Mouse (Mus musculus): Measurements from ENCODE around the gene Ppp4r2. TPM values are rescaled to one million over a fixed set of nuclear protein-coding genes. Genes with fewer than 3 reads are reported as not detected.

The Ppp4r2 gene
- 31.7 and 32.3 TPM in 2 replicates for polyA plus RNA-seq (2016; fragmentation: Nextera tagmentation; extraction: Ambion mirVana)

DNA sequence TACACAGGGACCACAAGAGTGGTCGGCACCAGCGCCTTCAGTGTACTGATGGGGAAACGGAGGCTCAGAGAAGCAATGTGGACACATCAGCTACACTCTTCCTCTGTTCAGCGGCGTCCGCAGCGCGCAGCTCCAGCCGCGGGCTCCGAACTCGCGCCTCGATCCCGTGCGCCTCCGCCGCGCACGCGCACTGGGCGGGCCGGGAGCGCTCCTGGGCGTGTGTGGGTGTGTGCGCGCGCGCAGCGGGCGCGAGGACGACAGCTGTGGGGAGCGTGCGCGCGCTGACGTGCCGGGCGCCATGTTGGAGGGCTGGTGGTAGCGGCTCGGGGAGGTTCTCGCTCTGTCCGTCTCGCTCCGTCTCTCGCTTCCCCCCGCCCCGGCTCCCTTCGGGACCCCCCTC is at the start of gene Ppp4r2:
Gene Ppp4r2 (plus strand): TSS at position 268 of the 400 bp plus-strand sequence.
- peak within 1 kb of the TSS; percentile 51 for H3K4me2 ChIP-seq
- ATAC-seq (ENCODE audit: low FRiP score) = peak; percentile 95
- no peaks in the 10 kb centered on the region for H3K9me3 ChIP-seq
- H3K36me3 ChIP-seq (replicated peaks) = peaks cover 31% of the 10 kb centered on the region
- H3K9ac ChIP-seq = peak within 1 kb of the TSS; percentile 87
- peaks cover 26% of the 10 kb centered on the region for H3K4me1 ChIP-seq
- under 1% methylated on average over 33 of the region's 50 CpGs for WGBS
- peak within 1 kb of the TSS; percentile 87 for H3K4me3 ChIP-seq (replicated peaks)
- peak within 1 kb of the TSS; percentile 92 for H3K27ac ChIP-seq
- H3K27me3 ChIP-seq = no peaks in the 10 kb centered on the region

DNA sequence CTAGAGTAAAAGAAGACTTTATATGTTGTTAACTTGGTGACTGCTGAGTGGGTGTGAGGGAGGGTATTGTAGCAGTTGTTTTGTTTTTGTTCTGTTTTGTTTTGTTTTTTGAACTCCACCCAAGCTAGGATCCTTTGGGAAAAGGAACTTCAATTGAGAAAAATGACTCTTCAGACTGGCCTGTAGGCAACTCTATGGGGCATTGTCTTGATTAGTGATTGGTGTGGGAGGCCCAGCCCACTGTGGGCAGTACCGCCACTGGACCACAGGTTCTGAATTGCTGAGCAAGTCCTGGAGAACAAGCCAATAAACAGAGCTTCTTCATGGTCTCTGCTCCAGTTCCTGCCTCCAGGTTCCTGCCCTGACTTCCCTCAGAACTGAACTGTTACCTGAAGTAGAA is 45.7 kb upstream of the Ppp4r2 start:
- H3K36me3 ChIP-seq (replicated peaks) = no peaks in the 10 kb centered on the region
- H3K9me3 ChIP-seq = 0 out of 2 replicates have a peak, but pooled peaks cover 6% of the 10 kb centered on the region
- H3K9ac ChIP-seq = no peak overlapping the region
- 90% methylated on average over 1 of the region's 1 CpGs for WGBS
- ATAC-seq (ENCODE audit: low FRiP score) = no peak
- H3K4me3 ChIP-seq (replicated peaks) = no peak overlapping the region
- H3K27ac ChIP-seq = no peak overlapping the region
- H3K27me3 ChIP-seq = no peaks in the 10 kb centered on the region
- no peaks in the 10 kb centered on the region for H3K4me1 ChIP-seq
- no peak overlapping the region for H3K4me2 ChIP-seq

DNA sequence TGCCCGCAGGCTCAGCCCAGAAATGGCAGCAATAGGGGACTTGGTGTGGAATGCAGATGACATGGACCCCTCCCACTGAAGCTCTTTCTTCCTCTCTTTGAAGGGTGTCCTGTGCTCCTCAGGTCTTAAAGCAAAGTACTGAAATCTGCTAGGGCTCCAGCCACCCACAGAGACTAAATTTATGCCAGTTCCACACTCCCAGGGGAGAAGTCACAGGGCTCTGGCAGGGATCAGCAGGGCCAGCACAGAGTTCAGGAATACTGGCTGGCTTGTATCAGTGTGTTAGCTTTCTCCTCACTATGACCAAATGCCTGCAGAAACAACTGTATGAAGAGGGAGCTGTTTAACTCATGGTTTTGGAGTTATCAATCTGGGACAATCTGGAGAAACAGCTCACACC is 44.3 kb upstream of the Ppp4r2 start:
- no peak overlapping the region for H3K9ac ChIP-seq
- no peak for ATAC-seq (ENCODE audit: low FRiP score)
- WGBS = 100% methylated on average over 1 of the region's 1 CpGs

DNA sequence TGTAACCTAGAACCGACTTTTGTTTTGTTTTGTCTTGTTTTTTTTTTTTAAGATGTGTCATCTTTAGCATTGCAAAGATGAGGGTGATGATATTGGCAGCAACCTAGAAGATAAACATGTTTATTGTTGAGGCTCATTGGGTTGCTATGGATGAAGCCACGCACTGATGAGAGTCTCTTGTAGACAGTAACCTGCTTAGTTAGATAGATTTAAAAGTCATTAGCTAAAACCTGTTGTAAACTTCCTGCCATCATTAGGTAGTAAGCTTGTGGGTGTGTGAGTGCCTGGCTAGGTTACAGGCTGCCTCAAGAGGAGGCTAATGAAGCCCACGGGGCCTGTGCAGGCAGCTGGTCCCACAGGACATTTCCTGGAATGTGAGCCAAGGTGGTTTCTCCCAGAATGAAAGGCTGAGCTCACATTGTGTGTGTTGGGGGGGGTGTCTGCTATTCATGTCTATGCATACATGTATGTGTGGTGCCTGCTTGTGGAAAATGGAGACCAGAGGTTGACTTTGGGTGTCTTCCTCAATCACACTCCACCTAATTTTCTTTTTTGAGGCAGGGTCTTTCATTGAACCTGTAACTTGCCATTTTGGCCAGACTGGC is 41.3 kb upstream of the Ppp4r2 start:
- no peak for ATAC-seq (ENCODE audit: low FRiP score)
- Histone ChIP-seq H3K36me3 (replicated peaks) (no peaks in the 10 kb centered on the region), H3K27ac (no peak overlapping the region), H3K9me3 (no peaks in the 10 kb centered on the region), H3K4me3 (replicated peaks) (no peak overlapping the region), H3K27me3 (no peaks in the 10 kb centered on the region), H3K9ac (no peak overlapping the region), H3K4me1 (no peaks in the 10 kb centered on the region), H3K4me2 (no peak overlapping the region)
- 93% methylated on average over 3 of the region's 3 CpGs for WGBS

More for the DNA sequence above, 44.3 kb upstream of the Ppp4r2 start:
- H3K4me2 ChIP-seq = no peak overlapping the region
- H3K27ac ChIP-seq = no peak overlapping the region
- H3K9me3 ChIP-seq = 0 out of 2 replicates have a peak, but pooled peaks cover 6% of the 10 kb centered on the region
- H3K27me3 ChIP-seq = no peaks in the 10 kb centered on the region
- H3K4me1 ChIP-seq = no peaks in the 10 kb centered on the region
- no peaks in the 10 kb centered on the region for H3K36me3 ChIP-seq (replicated peaks)
- no peak overlapping the region for H3K4me3 ChIP-seq (replicated peaks)

DNA sequence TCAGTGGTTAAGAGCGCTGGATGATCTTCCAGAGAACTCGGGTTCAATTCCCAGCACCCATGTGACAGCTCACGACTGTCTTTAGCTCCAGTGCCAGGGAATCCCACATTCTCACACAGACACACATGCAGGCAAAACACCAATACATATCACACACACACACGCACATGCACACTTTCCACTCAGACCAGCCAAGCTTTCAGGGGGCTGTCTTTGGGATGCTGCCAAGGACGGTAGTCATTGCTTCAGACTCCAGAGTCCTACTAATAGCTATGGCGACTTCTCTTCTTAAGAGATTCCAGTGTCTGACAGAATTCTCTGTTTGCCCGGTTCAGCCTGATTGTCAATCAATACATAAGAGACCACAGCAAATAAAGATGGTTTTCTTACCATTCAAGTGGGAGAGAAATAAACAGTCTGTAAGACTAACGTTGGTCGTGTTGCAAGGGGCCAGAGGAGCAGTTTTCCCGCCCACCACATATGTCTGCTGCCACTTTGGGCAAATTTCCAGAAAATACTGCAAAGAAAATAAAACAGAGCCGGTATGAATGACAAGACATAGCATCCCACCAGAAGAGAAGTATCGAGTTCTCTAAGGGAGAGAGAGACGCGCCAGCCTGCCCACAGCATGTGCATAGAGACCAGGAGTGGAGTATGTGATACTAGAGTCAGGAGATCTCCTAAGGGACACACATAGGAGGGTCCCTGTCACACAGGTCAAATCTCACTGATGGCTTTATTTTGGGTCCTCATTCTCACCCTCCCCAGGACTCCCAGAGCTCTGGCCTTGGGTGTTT is 40.3 kb upstream of the Ppp4r2 start:
- H3K9me3 ChIP-seq = no peaks in the 10 kb centered on the region
- ATAC-seq (ENCODE audit: low FRiP score) = no peak
- no peaks in the 10 kb centered on the region for H3K4me1 ChIP-seq
- no peak overlapping the region for H3K27ac ChIP-seq
- no peak overlapping the region for H3K4me2 ChIP-seq
- WGBS = 83% methylated on average over 14 of the region's 14 CpGs
- no peak overlapping the region for H3K4me3 ChIP-seq (replicated peaks)
- H3K36me3 ChIP-seq (replicated peaks) = no peaks in the 10 kb centered on the region
- H3K27me3 ChIP-seq = no peaks in the 10 kb centered on the region
- H3K9ac ChIP-seq = no peak overlapping the region

DNA sequence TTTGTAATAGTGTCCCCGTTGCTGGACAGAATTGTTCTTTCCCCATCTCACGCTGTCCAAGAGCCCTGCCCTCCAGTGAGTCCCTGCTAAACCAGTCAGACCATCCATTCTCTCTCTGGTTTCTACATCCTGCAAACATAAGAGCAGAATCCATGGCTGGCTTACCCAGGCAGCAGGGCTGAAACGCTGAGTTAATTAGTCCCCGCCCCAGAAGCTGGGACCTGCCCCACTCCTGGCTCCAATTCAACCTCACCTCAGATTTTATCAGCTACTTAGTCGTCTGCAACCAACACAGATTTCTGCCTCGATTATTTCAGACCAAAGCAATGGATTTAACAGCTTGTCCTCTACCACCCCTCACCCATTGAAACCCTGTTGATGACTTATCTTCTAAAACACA is 37.6 kb upstream of the Ppp4r2 start:
- Histone ChIP-seq H3K27ac (no peak overlapping the region), H3K4me2 (no peak overlapping the region), H3K4me1 (no peaks in the 10 kb centered on the region), H3K9ac (no peak overlapping the region), H3K27me3 (no peaks in the 10 kb centered on the region), H3K9me3 (no peaks in the 10 kb centered on the region), H3K4me3 (replicated peaks) (no peak overlapping the region), H3K36me3 (replicated peaks) (no peaks in the 10 kb centered on the region)
- 52% methylated on average over 6 of the region's 6 CpGs for WGBS
- ATAC-seq (ENCODE audit: low FRiP score) = no peak

DNA sequence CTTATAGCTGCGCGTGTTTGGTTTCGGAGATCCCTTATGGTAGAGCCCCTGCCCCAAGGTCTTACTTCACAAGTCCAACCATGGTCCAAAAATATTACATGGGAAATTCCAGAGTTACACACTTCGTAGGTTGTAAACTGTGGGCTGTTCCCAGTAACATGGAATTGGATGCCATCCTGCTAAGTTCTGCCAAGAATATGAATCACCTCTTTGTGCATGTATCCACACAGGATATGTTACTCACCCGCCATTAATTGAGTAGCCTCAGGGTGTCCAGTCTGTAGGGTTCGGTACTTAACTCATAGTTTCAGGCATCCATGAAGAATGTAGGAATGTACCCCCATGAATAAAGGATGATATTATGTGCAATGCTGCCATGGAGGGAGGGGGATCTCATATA is 34.1 kb upstream of the Ppp4r2 start:
- ATAC-seq (ENCODE audit: low FRiP score) = no peak
- WGBS = 92% methylated on average over 6 of the region's 6 CpGs
- no peaks in the 10 kb centered on the region for H3K36me3 ChIP-seq (replicated peaks)
- H3K27ac ChIP-seq = no peak overlapping the region
- no peaks in the 10 kb centered on the region for H3K27me3 ChIP-seq
- H3K4me2 ChIP-seq = no peak overlapping the region
- H3K4me1 ChIP-seq = no peaks in the 10 kb centered on the region
- H3K4me3 ChIP-seq (replicated peaks) = no peak overlapping the region
- H3K9ac ChIP-seq = no peak overlapping the region
- H3K9me3 ChIP-seq = no peaks in the 10 kb centered on the region

DNA sequence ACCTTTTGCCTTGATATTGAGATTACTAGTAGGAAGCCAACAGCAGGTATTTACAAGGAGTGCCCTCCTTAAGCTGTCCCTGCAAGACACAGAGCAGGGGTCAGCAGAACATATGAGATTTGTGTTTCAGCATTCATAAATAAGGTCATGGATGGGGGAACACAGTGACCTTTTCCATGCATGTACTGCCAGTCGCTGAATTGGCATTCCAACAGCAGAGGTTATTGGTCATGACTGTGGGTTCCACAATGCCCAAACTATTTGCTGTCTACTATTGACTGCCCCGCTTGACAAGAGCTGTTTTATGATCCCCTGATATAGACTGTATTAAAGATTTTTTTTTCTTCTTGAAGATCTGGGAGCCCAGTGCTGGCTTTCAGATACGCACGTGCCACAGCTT is 33.7 kb upstream of the Ppp4r2 start:
- Histone ChIP-seq H3K9ac (no peak overlapping the region), H3K9me3 (no peaks in the 10 kb centered on the region), H3K27ac (no peak overlapping the region), H3K4me2 (no peak overlapping the region), H3K4me1 (no peaks in the 10 kb centered on the region), H3K4me3 (replicated peaks) (no peak overlapping the region), H3K27me3 (no peaks in the 10 kb centered on the region), H3K36me3 (replicated peaks) (no peaks in the 10 kb centered on the region)
- no peak for ATAC-seq (ENCODE audit: low FRiP score)
- WGBS = 93% methylated on average over 4 of the region's 4 CpGs

DNA sequence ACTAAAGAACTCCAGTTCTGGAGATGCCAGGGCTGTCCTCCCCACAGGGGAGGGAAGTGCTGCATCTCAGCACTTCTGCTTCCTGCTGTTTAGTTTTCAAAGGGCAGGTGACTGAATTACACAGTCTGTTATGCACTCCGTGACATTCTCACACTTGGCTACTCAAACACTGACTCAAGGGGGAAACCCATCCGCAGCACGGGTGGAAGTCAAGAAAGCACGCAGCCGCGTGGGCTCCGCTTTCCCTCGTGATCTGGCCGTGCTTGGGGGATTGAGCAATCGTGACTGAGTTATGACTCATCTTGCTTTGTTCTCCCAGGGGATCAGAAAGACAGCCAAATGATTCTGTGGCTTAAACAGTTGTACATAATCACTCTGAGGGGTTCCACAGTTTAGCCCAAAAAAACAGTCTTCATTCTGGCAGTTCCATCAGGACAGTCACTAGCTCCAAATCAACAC is 32.9 kb upstream of the Ppp4r2 start:
- no peak for ATAC-seq (ENCODE audit: low FRiP score)
- Histone ChIP-seq H3K27ac (no peak overlapping the region), H3K4me1 (no peaks in the 10 kb centered on the region), H3K9ac (no peak overlapping the region), H3K4me2 (no peak overlapping the region), H3K9me3 (no peaks in the 10 kb centered on the region), H3K4me3 (replicated peaks) (no peak overlapping the region), H3K36me3 (replicated peaks) (no peaks in the 10 kb centered on the region), H3K27me3 (no peaks in the 10 kb centered on the region)
- WGBS = 80% methylated on average over 10 of the region's 10 CpGs

DNA sequence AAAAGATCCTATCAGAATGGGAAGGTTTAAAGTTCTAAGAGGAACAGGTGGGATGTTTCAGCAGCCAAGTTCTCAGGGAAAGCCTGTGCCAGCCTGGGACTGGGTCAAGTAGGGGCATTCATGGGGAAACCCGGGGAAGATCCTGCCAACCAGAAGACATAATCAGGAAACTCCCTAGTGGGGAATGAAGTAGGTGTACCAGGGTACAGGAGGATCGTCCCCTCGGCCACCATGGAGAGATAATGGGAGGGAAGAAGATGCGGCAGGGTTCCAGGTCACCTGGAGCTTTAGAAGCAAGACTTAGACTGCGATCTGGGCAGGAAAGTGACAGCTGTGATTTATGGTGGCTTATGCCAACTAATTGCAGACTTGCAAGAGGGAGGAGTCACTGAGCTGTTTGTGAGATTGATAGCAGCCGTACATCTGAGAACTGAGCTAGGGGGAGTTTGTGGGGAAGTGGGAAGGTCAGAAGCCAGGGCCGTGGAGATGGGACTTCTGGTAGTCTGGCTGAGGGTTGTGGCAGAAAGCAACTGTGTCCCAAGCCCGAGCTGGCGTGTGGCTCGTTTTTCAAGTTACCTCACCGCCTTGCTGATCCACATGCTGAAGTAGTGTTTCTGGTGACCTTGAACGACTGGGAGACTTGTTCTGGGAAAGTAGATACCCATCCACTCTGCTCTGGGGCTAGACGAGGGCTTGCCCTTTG is 30.9 kb upstream of the Ppp4r2 start:
- Histone ChIP-seq H3K9me3 (no peaks in the 10 kb centered on the region), H3K4me1 (no peaks in the 10 kb centered on the region), H3K27me3 (no peaks in the 10 kb centered on the region), H3K4me3 (replicated peaks) (no peak overlapping the region), H3K36me3 (replicated peaks) (no peaks in the 10 kb centered on the region), H3K4me2 (no peak overlapping the region), H3K9ac (no peak overlapping the region), H3K27ac (no peak overlapping the region)
- ATAC-seq (ENCODE audit: low FRiP score) = no peak
- 84% methylated on average over 13 of the region's 13 CpGs for WGBS

DNA sequence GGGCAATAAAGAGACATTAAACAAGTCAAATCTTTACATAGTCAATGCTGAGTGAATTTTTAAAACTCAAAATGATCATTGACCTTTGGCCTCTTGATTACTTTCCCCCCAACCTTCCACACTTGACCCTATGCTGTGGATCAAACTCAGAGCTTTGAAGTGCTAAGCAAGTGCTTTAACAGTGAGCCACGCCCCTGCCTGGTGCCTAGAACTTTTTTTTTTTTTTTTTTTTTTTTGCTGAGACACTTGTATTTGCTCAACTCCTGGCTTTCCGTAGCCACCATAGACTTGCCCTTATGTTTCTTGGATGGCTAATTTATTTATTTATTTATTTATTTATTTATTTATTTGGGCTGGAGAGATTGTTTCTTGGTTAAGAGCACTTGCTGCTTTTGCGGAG is 30.2 kb upstream of the Ppp4r2 start:
- Histone ChIP-seq H3K27me3 (no peaks in the 10 kb centered on the region), H3K4me3 (replicated peaks) (no peak overlapping the region), H3K36me3 (replicated peaks) (no peaks in the 10 kb centered on the region), H3K9me3 (no peaks in the 10 kb centered on the region), H3K9ac (no peak overlapping the region), H3K27ac (no peak overlapping the region), H3K4me1 (no peaks in the 10 kb centered on the region), H3K4me2 (no peak overlapping the region)
- 90% methylated on average over 3 of the region's 3 CpGs for WGBS
- ATAC-seq (ENCODE audit: low FRiP score) = no peak

DNA sequence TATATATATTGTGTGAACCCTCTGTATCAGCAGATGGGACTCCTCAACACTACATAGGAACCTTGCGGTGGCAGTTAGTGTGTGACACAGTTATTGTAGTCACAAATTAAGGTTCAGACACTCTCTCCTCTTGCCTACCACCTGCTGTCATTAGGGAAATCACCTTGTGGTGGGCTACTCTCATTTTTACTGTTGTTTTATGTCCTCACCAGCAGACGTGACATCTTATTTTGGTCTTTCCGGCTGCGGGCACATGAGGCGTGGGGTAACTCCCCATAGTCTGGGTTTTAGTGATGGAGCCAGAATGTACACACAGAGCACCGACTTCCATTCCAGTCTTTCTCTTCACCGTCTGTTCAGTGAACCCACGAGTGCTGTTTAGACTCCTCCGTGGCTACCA is 26.2 kb upstream of the Ppp4r2 start:
- Histone ChIP-seq H3K9ac (no peak overlapping the region), H3K27ac (no peak overlapping the region), H3K36me3 (replicated peaks) (no peaks in the 10 kb centered on the region), H3K9me3 (no peaks in the 10 kb centered on the region), H3K4me3 (replicated peaks) (no peak overlapping the region), H3K27me3 (no peaks in the 10 kb centered on the region), H3K4me1 (no peaks in the 10 kb centered on the region), H3K4me2 (no peak overlapping the region)
- 91% methylated on average over 9 of the region's 9 CpGs for WGBS
- ATAC-seq (ENCODE audit: low FRiP score) = no peak

All from forebrain, embryonic 12.5 days (tissue).